Mouse (Mus musculus) urinary bladder, adult 2 months (tissue): ENCODE results near the gene Atp5g2. TPM values are rescaled to one million over a fixed set of nuclear protein-coding genes. Genes with fewer than 3 reads are reported as not detected.
"Not testable (repeated sequence)": the region's sequence is repeated elsewhere in the genome, so short reads cannot be mapped to it uniquely, and the experiment has no call there.

Experiments used
- DNase-seq: peaks from one replicate; pipeline ENCODE4 v3.0.0; 2022; ENCODE audit warnings: low spot score
- polyA plus RNA-seq: library from polyadenylated mRNA; depleted of rRNA; stranded (reverse); fragments of >200 nt; gene quantifications from 2 replicates; pipeline ENCODE4 v1.2.3, GENCODE M21; 2012

Gene Atp5g2
- polyA plus RNA-seq, 1 experiment, result 363 TPM

DNA sequence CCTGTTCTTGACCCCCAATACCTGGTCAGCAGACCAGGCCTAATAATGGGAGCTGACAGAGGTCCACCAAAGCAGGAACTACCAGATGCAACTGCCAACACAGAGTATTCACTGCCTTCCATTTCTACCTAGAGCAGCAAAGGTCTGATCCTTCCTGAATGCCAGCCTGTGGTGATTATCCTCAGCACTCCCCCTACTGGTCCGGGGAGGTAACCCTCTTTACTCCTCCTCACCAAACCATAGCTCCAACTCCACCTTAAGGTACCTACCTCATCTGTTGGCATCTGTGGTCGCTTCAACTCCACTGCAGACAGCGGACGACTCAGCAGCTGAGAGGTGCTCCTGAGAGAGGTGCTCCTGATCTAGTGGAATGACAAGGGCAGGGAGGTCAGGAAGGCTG is 6.7 kb downstream of the Atp5g2 start:
- DNase-seq, result peak; percentile 25

GRCm38 (mm10) chr15:102663825-102664224 is 8.3 kb downstream of the Atp5g2 start:
- DNase-seq, result no peak

DNA sequence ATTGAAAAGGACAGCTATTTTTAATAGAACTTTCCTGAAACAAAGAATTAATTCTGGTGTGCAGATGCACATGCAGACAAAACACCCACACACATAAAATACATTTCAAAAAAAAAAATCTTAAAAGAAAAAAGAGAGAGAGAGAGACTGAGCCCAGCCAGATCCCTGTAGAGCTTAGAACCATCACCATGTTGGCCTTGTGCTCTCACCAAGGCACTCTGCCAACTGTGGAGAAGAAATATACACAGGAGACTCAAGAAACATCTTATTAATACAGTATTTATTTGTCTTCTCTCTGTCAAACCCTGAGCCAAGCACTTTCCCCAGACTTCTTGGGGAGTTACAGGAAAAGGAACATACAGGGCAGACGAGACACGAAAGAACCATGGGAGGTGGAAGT is 9.6 kb downstream of the Atp5g2 start:
- DNase-seq, result not testable (repeated sequence)

DNA sequence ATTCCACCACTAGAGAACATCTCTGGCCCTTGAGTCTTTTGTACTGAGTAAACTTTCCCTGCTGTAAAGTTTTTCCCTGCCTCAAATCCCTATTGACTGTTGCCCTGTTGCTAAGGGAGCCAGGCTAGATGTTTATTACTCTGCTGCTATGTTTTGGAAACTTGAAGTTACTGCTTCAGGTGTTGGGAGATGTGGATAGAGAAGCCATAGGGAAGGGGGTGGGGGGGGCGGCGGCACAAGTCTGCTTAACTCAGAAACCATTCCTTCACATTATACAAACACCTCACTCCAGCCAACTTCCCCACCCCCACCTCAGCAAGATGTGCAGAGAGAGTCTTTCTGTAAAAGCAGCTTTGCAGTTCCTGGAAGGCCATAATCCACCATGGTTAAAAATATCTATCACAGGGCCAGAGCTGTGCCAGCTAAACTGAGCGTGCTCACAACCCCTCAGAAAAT is 14.2 kb downstream of the Atp5g2 start:
- no peak for DNase-seq

GRCm38 (mm10) chr15:102656658-102657057 is 15.5 kb downstream of the Atp5g2 start:
- DNase-seq, result no peak

DNA sequence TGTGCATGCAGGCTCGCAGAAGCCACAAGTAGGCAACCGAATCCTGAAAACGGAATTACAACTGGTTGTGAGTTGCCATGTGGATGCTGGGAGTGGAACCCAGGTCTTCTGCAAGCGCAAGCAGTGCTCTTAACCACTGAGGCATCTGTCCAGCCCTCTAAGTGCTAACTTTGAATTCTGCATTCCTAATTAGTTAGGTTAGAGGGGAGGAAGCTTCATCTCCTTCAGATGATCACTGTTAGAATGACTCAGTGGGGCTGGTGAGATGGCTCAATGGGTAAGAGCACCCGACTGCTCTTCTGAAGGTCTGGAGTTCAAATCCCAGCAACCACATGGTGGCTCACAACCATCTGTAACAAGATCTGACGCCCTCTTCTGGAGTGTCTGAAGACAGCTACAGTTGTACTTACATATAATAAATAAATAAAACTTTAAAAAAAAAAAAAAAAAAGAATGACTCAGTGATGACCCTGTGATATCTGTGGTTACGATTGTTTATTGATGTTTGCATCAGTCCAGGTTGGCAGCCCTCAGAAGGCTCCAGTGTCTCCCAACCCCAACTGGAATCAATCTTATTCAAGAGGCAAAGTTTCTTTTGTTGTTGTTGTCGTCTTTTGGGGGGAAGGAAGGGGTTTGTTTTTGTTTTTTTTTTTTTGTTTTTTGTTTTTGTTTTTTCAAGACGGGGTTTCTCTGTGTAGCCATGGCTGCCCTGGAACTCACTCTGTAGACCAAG is 20.1 kb downstream of the Atp5g2 start:
- DNase-seq, result not testable (repeated sequence)

GRCm38 (mm10) chr15:102651107-102651506 is 21.0 kb downstream of the Atp5g2 start:
- DNase-seq, result no peak

- no peak for DNase-seq
These were observed 36.3 kb downstream of the Atp5g2 start for GRCm38 (mm10) chr15:102635817-102636216.

- DNase-seq, result no peak
These were observed 37.5 kb downstream of the Atp5g2 start for GRCm38 (mm10) chr15:102634684-102635083.

GRCm38 (mm10) chr15:102625687-102626055 is 46.5 kb downstream of the Atp5g2 start:
- DNase-seq, result no peak

- peak; percentile 99 for DNase-seq
These were observed 47.0 kb downstream of the Atp5g2 start, which contains the start of the genes Gm28047 and Atf7 for GRCm38 (mm10) chr15:102624970-102625686. Gene Gm28047, minus strand, starts transcription at chr15:102625067. Gene Atf7, minus strand, starts transcription at chr15:102625464.

DNA sequence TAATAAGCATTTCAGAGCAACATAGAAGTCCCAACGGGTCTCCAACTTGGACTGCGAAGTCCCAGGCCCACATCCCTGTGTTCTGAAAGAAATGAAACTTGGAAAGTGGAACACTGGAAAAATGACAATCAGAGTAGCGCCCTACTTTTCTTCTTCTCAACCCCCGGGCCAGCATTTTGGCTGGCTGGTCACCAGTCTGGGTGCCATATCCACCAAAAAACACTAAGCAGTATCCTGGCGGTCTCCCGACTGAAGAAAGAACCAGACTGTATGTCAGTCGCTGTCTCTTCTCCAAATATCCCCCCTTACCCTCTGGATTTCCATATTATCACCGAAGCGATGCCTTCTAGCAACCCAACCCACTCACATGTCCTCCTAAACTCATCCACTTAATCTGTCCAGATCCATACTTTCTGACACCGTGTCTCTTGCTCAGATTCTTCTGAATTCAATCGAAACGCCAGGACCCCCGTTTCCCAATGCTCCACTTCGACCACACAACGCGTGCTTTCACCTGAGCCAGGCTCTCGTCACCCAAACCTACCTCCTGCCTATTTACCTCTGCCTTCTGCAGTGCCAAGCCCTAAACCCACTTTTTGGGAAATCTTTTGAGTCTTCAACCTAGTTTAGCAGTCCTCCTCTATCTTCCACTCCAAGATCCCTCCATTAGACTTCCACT is 47.7 kb downstream of the Atp5g2 start:
- DNase-seq, result no peak

GRCm38 (mm10) chr15:102623121-102623520 is 49.0 kb downstream of the Atp5g2 start:
- DNase-seq, result no peak

DNA sequence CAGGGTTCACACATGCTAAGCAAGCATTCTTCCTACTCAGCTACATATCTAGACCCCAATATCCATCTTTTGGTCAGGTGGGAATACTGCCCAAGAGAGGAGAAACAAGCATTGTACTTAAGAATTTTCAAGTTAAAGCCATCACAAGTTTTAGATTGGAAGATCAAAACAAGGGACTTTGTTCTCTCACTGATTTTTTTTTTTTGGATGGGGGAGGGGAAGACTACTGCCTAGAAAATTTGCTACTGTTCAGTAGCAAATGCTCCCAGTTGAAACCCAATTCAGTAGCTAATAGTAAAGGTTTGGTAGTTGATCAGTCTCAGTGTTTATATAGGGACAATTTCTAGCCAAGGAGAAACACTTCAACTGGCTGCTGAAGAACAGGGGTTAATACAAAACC is 49.6 kb downstream of the Atp5g2 start:
- DNase-seq, result no peak

- no peak for DNase-seq
These were observed 51.4 kb downstream of the Atp5g2 start for GRCm38 (mm10) chr15:102620765-102621164.

DNA sequence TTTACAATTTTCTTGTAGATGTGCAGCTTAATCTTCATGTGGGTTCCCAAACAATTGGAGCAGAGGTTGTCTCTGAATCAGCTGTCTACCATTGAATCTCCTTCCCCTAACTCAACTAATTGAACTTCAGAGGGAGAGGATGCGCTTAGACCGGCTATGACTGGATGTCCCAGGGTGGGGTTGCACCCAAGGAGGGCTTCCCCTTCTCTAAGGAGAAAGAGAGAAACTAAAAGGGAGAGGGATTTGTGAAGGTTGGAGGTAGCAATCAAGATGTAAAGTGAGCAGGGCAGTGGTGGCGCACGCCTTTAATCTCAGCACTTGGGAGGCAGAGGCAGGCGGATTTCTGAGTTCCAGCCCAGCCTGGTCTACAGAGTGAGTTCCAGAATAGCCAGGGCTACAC is 52.7 kb downstream of the Atp5g2 start:
- DNase-seq, result no peak

DNA sequence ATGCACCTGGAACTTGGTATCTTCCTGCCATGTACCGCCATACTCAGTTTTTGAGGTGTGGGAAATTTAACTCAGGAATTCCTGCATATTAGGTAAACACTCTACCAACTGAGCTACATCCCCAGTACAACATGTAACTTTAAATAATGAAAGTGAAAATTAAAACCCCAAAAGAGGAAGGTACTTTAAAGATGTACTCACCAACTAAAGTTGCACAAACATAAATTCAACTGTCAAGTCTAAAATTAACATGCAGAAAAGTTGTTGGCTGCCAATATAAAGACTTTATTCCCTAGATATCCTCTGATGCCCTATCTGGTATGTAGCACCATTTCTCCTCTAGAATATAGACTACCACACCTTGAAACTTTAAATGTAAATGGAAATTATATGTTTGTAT is 54.5 kb downstream of the Atp5g2 start:
- no peak for DNase-seq

GRCm38 (mm10) chr15:102616174-102616573 is 56.0 kb downstream of the Atp5g2 start:
- DNase-seq, result no peak

GRCm38 (mm10) chr15:102614224-102614623 is 57.9 kb downstream of the Atp5g2 start:
- DNase-seq, result no peak

- no peak for DNase-seq
These were observed 59.2 kb downstream of the Atp5g2 start for GRCm38 (mm10) chr15:102612966-102613365.
